Mouse (Mus musculus) v-Abl transformed pro-B cells (cell line): ENCODE data around the gene Nrxn1.

Experiments
- in situ Hi-C, 2 experiments: fragments of 400-800 bp; cut with MboI; formaldehyde crosslinking; loops; one replicate each; pipeline ENCODE4 v1.15.1; 2025; ENCODE audit not compliant: unreplicated experiment in 2 of 2

The Nrxn1 gene

GRCm38 (mm10) chr17:91093042-91093080 is at the start of gene Nrxn1:
TSS of gene Nrxn1 (minus strand) at chr17:91093071.
- in situ Hi-C loops: no loop called here

GRCm38 (mm10) chr17:91136859-91137258 is 44.0 kb upstream of the Nrxn1 start:
- in situ Hi-C loops: no loop called here

GRCm38 (mm10) chr17:91112880-91113628 is 20.2 kb upstream of the Nrxn1 start:
- in situ Hi-C loops: no loop called here

- in situ Hi-C loops: no loop called here
Observed at GRCm38 (mm10) chr17:91112085-91112484, 19.2 kb upstream of the Nrxn1 start.

GRCm38 (mm10) chr17:91093081-91093875 is 407 bp upstream of the Nrxn1 start:
- in situ Hi-C loops: no loop called here

GRCm38 (mm10) chr17:91092421-91093041 is 340 bp downstream of the Nrxn1 start:
- in situ Hi-C loops: no loop called here

- in situ Hi-C loops: no loop called here
Observed at GRCm38 (mm10) chr17:91090631-91091030, 2.2 kb downstream of the Nrxn1 start.

GRCm38 (mm10) chr17:91088991-91089390 is 3.9 kb downstream of the Nrxn1 start:
- in situ Hi-C loops: no loop called here

- in situ Hi-C loops: no loop called here
Observed at GRCm38 (mm10) chr17:91088037-91088715, 4.7 kb downstream of the Nrxn1 start.

GRCm38 (mm10) chr17:91086412-91086811 is 6.5 kb downstream of the Nrxn1 start:
- in situ Hi-C loops: no loop called here

- in situ Hi-C loops: no loop called here
Observed at GRCm38 (mm10) chr17:91085416-91085815, 7.5 kb downstream of the Nrxn1 start.

GRCm38 (mm10) chr17:91079096-91079495 is 13.8 kb downstream of the Nrxn1 start:
- in situ Hi-C loops: no loop called here

GRCm38 (mm10) chr17:91074780-91075179 is 18.1 kb downstream of the Nrxn1 start:
- in situ Hi-C loops: no loop called here

GRCm38 (mm10) chr17:91033466-91033865 is 59.4 kb downstream of the Nrxn1 start:
- in situ Hi-C loops: no loop called here

GRCm38 (mm10) chr17:91025061-91025623 is 67.7 kb downstream of the Nrxn1 start:
- in situ Hi-C loops: no loop called here

- in situ Hi-C loops: loop anchor here in 1 of 2 experiments (10.0 kb wide), 1 partner anchor 173 kb away; no protein-coding TSS in a partner anchor
Observed at GRCm38 (mm10) chr17:91007385-91008089, 85.3 kb downstream of the Nrxn1 start.

GRCm38 (mm10) chr17:91000389-91000788 is 92.5 kb downstream of the Nrxn1 start:
- in situ Hi-C loops: loop anchor here in 1 of 2 experiments (10.0 kb wide), 1 partner anchor 166 kb away; no protein-coding TSS in a partner anchor

GRCm38 (mm10) chr17:90999667-91000154 is 93.2 kb downstream of the Nrxn1 start:
- in situ Hi-C loops: loop anchor here in 1 of 2 experiments (10.0 kb wide), 1 partner anchor 165 kb away; no protein-coding TSS in a partner anchor

- in situ Hi-C loops: no loop called here
Observed at GRCm38 (mm10) chr17:90997714-90998113, 95.2 kb downstream of the Nrxn1 start.

GRCm38 (mm10) chr17:90995436-90995835 is 97.4 kb downstream of the Nrxn1 start:
- in situ Hi-C loops: no loop called here
